Mouse (Mus musculus): Measurements from ENCODE around the gene Gm49318.

Gm49318 gene

GRCm38 (mm10) chr9:22069881-22070553 lies 1.0 kb downstream of the Gm49318 start:
- DNase-seq (ENCODE audit: low spot score in 2 of 2): no peak

GRCm38 (mm10) chr9:22067195-22067594 lies 3.9 kb downstream of the Gm49318 start:
- no peak for DNase-seq (ENCODE audit: low spot score in 2 of 2)

DNA sequence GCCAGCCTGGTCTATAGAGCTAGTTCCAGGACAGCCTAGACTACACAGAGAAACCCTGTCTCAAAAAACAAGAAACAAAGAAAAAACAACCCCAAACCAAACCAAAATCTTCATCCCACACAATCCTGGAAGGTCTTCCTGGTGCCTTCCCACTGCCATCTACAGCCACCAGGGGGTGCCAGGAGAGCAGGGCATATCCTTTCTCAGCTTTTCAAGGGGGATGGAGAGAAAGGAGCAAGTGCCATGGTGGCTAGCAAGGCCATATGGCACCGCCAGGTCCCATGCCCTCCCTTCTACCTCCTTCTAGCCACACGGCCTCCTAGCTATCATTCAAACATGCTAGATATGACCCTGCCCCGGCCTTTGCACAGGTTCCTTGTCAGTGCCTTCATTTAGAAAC lies 4.6 kb downstream of the Gm49318 start:
- peak; percentile 44 to 66 for DNase-seq (ENCODE audit: low spot score in 2 of 2)

DNA sequence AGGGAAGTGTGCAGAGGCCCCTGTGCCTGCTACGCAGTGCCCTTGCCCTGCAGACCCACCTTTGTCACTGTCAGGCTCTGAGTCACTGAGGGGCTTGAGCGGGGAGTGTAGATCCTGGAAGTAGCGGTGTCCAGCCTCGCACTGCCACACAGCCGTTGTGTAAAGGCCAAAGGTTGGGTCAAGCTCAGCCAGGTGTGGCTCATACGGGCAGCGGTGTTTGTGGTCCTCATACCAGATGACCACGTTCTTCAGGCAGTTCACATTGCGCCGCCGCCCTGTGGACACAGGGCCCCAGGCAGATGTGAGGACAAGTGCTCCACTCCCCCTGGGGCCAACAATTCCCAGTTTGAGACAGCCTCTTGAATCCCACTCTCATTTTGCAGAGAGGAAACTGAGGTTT lies 5.4 kb downstream of the Gm49318 start:
- DNase-seq (ENCODE audit: low spot score in 2 of 2): no peak

DNA sequence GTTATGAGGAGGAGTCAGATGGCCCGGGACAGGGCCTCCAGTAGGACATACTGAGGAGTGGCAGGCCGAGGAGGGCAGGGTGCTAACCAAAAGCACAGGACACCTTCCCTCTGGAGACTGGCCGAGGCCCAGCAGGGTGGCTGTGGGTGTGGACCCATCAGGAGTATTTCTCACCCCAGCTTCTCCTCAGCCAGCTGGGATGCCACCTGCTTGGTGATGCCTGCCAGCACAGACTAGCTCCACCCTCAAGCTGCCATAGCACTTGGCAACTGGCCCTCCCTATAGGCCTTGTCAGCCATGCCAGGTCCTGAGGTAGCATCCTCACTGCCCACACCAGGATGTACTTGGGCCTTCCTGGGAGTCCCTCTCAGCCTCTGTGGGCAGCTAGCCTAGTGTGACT lies 6.7 kb downstream of the Gm49318 start:
- DNase-seq (ENCODE audit: low spot score in 2 of 2): peak in 1 of 2 experiments; percentile 38

DNA sequence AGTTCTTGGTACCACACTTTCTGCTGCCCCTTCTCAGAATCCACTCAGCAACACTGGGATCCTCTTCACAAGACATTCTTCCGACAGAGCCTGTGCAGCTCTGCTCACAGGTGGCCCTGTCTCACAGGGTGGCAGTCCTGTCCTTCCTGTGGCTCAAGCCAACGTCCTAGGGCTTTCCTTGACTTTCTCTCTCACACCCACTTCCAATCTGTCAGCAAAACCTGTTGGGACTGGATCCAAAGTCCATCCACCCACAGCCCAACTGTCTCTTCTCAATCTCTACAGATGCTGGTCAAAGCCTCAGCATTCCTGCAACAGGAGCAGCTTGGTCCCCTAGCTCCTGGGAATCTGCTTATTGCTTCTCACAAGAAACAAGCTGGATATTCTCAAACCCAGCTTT lies 9.7 kb downstream of the Gm49318 start:
- DNase-seq (ENCODE audit: low spot score in 2 of 2): no peak

DNA sequence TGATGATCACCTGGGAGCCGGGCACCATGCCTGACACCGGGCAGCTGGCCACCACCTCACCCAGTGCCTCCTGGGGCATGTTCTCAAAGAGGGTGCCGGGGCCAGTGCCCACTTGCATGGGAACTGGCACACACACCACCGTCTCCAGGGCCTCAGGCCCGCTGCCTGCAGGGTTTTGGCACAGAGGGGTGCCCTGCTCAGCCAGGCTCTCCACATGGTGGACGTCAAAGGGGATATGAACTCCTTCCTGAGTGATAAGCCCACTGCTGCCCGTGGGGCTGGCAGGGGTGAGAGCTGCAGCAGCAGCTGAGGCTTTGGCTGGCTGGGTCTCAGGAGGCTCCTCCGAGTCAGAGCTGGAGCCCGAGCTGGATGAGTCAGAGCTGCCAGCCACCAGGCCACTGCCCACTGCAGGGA lies 13.0 kb downstream of the Gm49318 start:
- peak; percentile 38 to 62 for DNase-seq (ENCODE audit: low spot score in 2 of 2)

DNA sequence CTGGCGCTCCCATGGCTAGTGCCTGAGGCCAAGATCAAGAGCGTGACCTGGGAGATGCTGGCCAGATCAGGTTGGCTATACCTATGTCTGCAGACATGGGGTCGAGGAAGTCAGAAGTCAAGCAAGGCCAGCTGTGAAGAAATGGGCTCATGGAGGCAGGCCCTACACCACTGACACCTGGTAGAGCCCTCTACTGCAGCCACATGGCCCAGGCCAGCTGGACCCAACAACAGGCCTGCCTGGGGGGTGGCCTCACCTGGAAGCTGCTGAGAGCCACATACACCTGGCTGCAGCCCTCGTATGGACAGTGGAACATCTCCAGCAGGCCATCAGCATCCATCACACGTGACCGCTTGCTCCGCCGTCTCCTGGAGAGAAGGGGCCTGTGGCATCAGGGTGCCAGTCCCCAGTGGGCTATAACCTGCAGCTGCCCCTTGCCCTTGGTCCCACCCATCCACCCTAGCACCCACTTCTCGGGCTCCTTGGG lies 14.0 kb downstream of the Gm49318 start:
- DNase-seq (ENCODE audit: low spot score in 2 of 2): no peak

DNA sequence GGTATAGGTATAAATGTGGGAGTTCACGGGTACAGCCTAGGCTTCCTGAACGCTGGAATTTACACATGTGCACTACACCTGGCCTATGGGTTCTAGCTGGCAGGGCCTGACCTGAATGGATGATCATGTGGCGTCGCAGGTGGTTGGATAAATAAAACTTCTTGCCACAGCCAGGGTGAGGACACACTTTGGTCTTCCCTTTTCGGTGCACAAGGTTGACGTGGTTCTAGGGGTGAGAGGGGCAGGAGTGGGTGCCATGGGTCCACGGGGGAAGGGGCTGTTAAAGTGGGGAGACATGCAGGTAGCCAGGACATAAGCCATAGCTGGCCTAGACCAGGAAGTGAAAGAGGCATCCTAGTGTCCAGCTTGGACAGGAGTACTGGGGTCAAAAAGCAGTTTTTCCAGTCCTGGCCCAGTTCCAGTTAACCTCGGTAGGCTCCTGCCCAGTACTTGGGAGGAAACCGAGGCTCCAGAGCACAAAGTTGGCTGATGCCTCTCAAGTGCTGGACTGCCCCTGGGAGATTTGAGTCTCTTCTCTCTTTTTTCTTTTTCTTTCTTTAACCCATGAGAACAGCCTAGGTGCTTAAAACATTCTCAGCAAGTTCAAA lies 14.7 kb downstream of the Gm49318 start:
- no peak for DNase-seq (ENCODE audit: low spot score in 2 of 2)

- no peak for DNase-seq (ENCODE audit: low spot score in 2 of 2)
Measured at GRCm38 (mm10) chr9:22055713-22056112, 15.3 kb downstream of the Gm49318 start.

GRCm38 (mm10) chr9:22054411-22055076 lies 16.5 kb downstream of the Gm49318 start:
- peak; percentile 47 to 75 for DNase-seq (ENCODE audit: low spot score in 2 of 2)

GRCm38 (mm10) chr9:22053657-22054056 lies 17.4 kb downstream of the Gm49318 start:
- no peak for DNase-seq (ENCODE audit: low spot score in 2 of 2)

DNA sequence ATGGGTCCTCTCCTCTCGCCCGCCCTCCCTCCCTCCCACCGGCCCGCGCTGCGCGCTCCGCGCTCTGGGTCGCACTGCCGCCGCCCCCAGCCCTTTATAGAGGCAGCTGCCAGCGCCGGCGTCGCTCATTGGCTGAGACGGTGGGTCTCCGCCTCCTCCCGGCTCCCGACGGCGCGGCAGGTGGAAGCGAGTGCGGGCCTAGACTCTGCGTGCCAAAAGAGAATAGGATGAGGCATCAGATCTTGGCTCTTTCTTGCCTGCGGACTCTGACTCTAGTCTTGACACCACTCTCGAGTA lies 19.2 kb downstream of the Gm49318 start, which contains the start of gene Elavl3:
Gene Elavl3, minus strand, starts transcription at position 66 of the 297 bp plus-strand sequence.
- DNase-seq (ENCODE audit: low spot score in 2 of 2): peak; percentile 77 to 89

GRCm38 (mm10) chr9:22051161-22051957 lies 19.7 kb downstream of the Gm49318 start:
- DNase-seq (ENCODE audit: low spot score in 2 of 2): peak in 1 of 2 experiments; percentile 63

GRCm38 (mm10) chr9:22050351-22050889 lies 20.6 kb downstream of the Gm49318 start:
- peak; percentile 38 to 80 for DNase-seq (ENCODE audit: low spot score in 2 of 2)

GRCm38 (mm10) chr9:22049721-22050270 lies 21.3 kb downstream of the Gm49318 start:
- DNase-seq (ENCODE audit: low spot score in 2 of 2): peak in 1 of 2 experiments; percentile 53

DNA sequence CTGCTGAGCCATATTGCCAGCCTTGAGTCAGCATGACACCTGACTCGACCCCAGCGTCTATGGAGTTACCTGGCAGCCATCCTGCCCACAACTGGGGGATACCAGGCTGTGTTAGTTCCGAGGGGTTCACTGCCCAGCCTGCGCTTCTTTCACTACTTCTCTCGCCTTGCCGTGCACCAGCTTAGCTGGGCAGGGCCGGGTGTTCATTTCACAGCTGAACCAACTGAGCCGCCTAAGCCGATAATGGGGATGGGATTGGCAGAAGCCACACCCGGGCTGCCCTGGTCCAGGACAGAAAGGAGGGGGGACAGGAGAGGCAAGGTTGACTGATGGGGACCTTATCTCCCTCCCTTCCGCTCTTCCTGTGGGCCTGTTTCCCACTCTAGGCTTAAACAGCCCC lies 21.7 kb downstream of the Gm49318 start:
- peak in 1 of 2 experiments; percentile 34 for DNase-seq (ENCODE audit: low spot score in 2 of 2)

DNA sequence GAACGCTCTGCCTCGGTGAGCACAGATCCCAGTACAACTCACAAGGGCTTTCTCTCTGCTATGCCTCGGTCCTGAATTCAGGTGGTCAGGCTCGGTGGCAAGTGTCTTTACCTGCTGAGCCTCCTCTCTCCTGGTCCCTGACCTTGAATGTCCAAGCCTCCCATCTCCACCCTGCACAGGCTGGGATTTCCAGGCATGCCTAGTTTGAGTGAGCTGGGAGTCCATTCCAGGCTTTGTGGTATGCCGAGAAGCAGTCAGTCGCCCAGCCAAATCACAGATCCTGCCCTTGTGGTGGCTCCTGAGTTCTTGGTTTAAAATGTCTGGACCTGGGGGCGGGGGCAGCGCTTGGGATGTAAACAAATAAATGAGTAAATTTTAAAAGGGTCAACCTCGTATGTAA lies 23.7 kb downstream of the Gm49318 start:
- DNase-seq (ENCODE audit: low spot score in 2 of 2): no peak

DNA sequence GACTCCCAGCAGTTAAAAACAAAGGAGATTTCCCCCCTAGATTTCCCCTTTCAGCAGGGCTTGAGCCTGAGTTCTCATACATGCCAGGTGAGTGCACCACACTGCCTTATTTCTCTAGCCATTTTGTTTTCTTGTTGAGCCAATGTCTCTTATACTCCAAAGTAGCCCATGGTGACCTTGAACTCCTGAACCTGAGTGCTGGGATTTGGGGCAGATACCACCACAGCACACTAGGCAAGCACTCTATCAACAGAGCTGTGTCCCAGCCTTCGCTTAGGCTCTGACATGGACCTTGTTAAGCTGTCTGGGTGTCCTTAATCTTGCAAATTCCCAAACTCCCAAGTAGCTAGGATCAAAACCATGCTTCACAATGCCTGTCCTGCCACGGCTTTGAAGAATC lies 29.2 kb downstream of the Gm49318 start:
- no peak for DNase-seq (ENCODE audit: low spot score in 2 of 2)

DNA sequence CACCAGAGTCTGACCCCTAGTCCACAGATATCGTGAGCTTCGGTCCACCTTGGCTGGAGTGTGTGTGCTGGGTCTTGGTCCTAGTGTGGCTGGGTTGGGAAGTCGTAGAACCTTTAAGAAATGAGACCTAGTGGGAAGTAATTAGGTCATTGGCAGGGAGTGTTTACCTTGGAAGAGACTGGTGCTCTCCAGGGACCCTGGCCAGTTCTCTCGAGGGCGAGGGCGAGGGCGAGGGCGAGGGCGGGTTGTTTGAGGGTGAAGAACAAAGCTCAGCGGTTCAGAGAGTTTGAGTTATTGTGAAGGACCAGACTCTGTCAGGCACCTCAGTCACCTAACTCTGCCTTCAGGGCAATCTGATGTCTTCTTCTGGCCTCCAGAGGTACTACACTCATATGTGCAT lies 33.2 kb downstream of the Gm49318 start:
- no peak for DNase-seq (ENCODE audit: low spot score in 2 of 2)

GRCm38 (mm10) chr9:22035300-22036044 lies 35.6 kb downstream of the Gm49318 start:
- DNase-seq (ENCODE audit: low spot score in 2 of 2): no peak
